Mouse (Mus musculus) cerebellum, adult (tissue): ENCODE results near the gene Ift27.

Source experiments
- ATAC-seq: cut with Nextera tagmentation; 2 replicates; pipeline ENCODE4 v1.9.2; 2017; ENCODE audit warnings: mild to moderate bottlenecking, moderate library complexity, mixed read lengths; ENCODE audit not compliant: insufficient number of reproducible peaks, low FRiP score, low TSS enrichment

The Ift27 gene

GRCm38 (mm10) chr15:78117731-78118130 lies 56.2 kb downstream of the Ift27 start:
- ATAC-seq = no peak

- ATAC-seq = no peak
These were observed 57.0 kb downstream of the Ift27 start for GRCm38 (mm10) chr15:78116936-78117335.

GRCm38 (mm10) chr15:78116244-78116643 lies 57.7 kb downstream of the Ift27 start:
- ATAC-seq = no peak
